Mouse (Mus musculus): Measurements from ENCODE around the gene Ide. TPM values are rescaled to one million over a fixed set of nuclear protein-coding genes. Genes with fewer than 3 reads are reported as not detected.

Ide gene
- polyA plus RNA-seq, 1 experiment from 2014 or later, result 27.2 TPM

GRCm38 (mm10) chr19:37362545-37362944 is 24.9 kb upstream of the Ide start:
- Histone ChIP-seq H3K9ac (replicated peaks) (no peak overlapping the region), H3K9me3 (no peaks in the 10 kb centered on the region), H3K27ac (replicated peaks) (peak overlapping the region; percentile 52; the same call in 1 of the 2 replicates), H3K4me2 (replicated peaks) (no peak overlapping the region), H3K27me3 (no peaks in the 10 kb centered on the region), H3K4me3 (no peak overlapping the region), H3K4me1 (peaks cover 3% of the 10 kb centered on the region; the same call in 1 of the 2 replicates), H3K36me3 (no peaks in the 10 kb centered on the region)
- ATAC-seq (replicated peaks), result peak; percentile 61; the same call in 1 of the 2 replicates
- 48% methylated on average over 5 of the region's 5 CpGs for WGBS

DNA sequence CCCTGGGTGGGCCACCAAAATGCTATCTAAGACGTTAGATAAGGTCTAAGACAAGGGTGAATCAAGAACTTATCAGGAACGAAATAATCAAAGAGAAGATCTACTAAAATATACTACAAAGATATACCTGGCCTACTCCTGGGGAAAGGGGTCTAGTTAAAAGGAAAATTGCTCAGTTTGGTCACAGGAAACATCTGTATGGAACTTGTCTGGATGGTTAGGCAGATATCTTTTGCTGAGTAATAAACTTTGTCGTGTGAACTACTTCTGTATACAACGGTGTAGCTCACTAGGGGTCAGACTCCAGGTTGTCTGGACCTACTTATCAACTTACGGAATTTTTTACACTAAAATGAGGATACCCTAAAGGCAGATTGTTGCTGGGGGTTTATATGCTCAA is 22.4 kb upstream of the Ide start:
- 77% methylated on average over 5 of the region's 5 CpGs for WGBS
- H3K9ac ChIP-seq (replicated peaks), result no peak overlapping the region

GRCm38 (mm10) chr19:37353331-37353730 is 15.7 kb upstream of the Ide start:
- 95% methylated on average over 6 of the region's 6 CpGs for WGBS
- no peak overlapping the region for H3K4me3 ChIP-seq
- no peak for ATAC-seq (replicated peaks)
- H3K9ac ChIP-seq (replicated peaks), result no peak overlapping the region
- H3K4me1 ChIP-seq, result no peaks in the 10 kb centered on the region
- no peak overlapping the region for H3K4me2 ChIP-seq (replicated peaks)
- H3K36me3 ChIP-seq, result peaks cover 9% of the 10 kb centered on the region; the same call in 1 of the 2 replicates
- no peaks in the 10 kb centered on the region for H3K27me3 ChIP-seq
- no peak overlapping the region for H3K27ac ChIP-seq (replicated peaks)
- H3K9me3 ChIP-seq, result no peaks in the 10 kb centered on the region

More for the DNA sequence above, 22.4 kb upstream of the Ide start:
- H3K27ac ChIP-seq (replicated peaks), result no peak overlapping the region
- H3K27me3 ChIP-seq, result no peaks in the 10 kb centered on the region
- no peaks in the 10 kb centered on the region for H3K9me3 ChIP-seq
- H3K4me2 ChIP-seq (replicated peaks), result no peak overlapping the region
- ATAC-seq (replicated peaks), result no peak
- H3K4me3 ChIP-seq, result no peak overlapping the region
- H3K4me1 ChIP-seq, result peaks cover 3% of the 10 kb centered on the region; the same call in 1 of the 2 replicates
- H3K36me3 ChIP-seq, result no peaks in the 10 kb centered on the region

- 90% methylated on average over 3 of the region's 3 CpGs for WGBS
- H3K4me1 ChIP-seq, result no peaks in the 10 kb centered on the region
- no peak overlapping the region for H3K4me3 ChIP-seq
- H3K27ac ChIP-seq (replicated peaks), result no peak overlapping the region
- H3K27me3 ChIP-seq, result no peaks in the 10 kb centered on the region
- no peak overlapping the region for H3K4me2 ChIP-seq (replicated peaks)
- H3K9me3 ChIP-seq, result no peaks in the 10 kb centered on the region
- no peak overlapping the region for H3K9ac ChIP-seq (replicated peaks)
- peaks cover 9% of the 10 kb centered on the region; the same call in 1 of the 2 replicates for H3K36me3 ChIP-seq
- no peak for ATAC-seq (replicated peaks)
Measured at GRCm38 (mm10) chr19:37352756-37353155, 15.1 kb upstream of the Ide start.

GRCm38 (mm10) chr19:37348952-37349351 is 11.3 kb upstream of the Ide start:
- no peaks in the 10 kb centered on the region for H3K27me3 ChIP-seq
- H3K4me1 ChIP-seq, result no peaks in the 10 kb centered on the region
- no peak for ATAC-seq (replicated peaks)
- no peak overlapping the region for H3K27ac ChIP-seq (replicated peaks)
- H3K9me3 ChIP-seq, result no peaks in the 10 kb centered on the region
- H3K9ac ChIP-seq (replicated peaks), result no peak overlapping the region
- no peak overlapping the region for H3K4me2 ChIP-seq (replicated peaks)
- peaks cover 9% of the 10 kb centered on the region; the same call in 1 of the 2 replicates for H3K36me3 ChIP-seq
- H3K4me3 ChIP-seq, result no peak overlapping the region

- Histone ChIP-seq H3K9me3 (no peaks in the 10 kb centered on the region), H3K36me3 (peaks cover 9% of the 10 kb centered on the region; the same call in 1 of the 2 replicates), H3K4me3 (no peak overlapping the region), H3K4me2 (replicated peaks) (no peak overlapping the region), H3K9ac (replicated peaks) (no peak overlapping the region), H3K4me1 (no peaks in the 10 kb centered on the region), H3K27ac (replicated peaks) (no peak overlapping the region), H3K27me3 (no peaks in the 10 kb centered on the region)
- ATAC-seq (replicated peaks), result no peak
- WGBS, result 76% methylated on average over 10 of the region's 10 CpGs
Measured at GRCm38 (mm10) chr19:37348331-37348730, 10.7 kb upstream of the Ide start.

DNA sequence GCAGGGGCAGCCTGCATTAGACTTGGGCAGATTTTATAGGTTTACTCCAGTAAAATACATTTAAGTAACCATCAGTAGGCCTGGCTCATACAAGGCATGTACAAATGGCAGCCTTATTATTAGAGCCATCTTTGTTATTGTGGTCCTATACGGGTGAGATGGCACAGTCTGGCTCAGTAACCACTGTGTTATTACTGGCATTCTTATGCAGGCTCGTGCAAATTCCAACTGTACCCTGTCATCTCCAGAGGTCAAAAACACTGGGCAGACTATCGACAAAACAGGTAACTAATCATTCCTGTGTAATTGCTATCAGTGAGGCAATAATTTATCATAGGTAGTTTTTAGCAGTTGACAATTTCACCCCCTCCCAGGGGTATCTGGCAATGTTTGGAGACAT is 8.6 kb upstream of the Ide start:
- no peak overlapping the region for H3K27ac ChIP-seq (replicated peaks)
- no peak overlapping the region for H3K4me3 ChIP-seq
- no peak for ATAC-seq (replicated peaks)
- 77% methylated on average over 3 of the region's 3 CpGs for WGBS
- H3K9ac ChIP-seq (replicated peaks), result no peak overlapping the region
- H3K9me3 ChIP-seq, result no peaks in the 10 kb centered on the region
- no peaks in the 10 kb centered on the region for H3K4me1 ChIP-seq
- H3K27me3 ChIP-seq, result no peaks in the 10 kb centered on the region
- no peak overlapping the region for H3K4me2 ChIP-seq (replicated peaks)
- no peaks in the 10 kb centered on the region for H3K36me3 ChIP-seq

- WGBS, result 84% methylated on average over 5 of the region's 5 CpGs
- ATAC-seq (replicated peaks), result no peak
- Histone ChIP-seq H3K36me3 (no peaks in the 10 kb centered on the region), H3K4me2 (replicated peaks) (no peak overlapping the region), H3K27me3 (no peaks in the 10 kb centered on the region), H3K27ac (replicated peaks) (no peak overlapping the region), H3K4me3 (no peak overlapping the region), H3K9ac (replicated peaks) (no peak overlapping the region), H3K4me1 (no peaks in the 10 kb centered on the region), H3K9me3 (no peaks in the 10 kb centered on the region)
Measured at GRCm38 (mm10) chr19:37343899-37344298, 6.2 kb upstream of the Ide start.

DNA sequence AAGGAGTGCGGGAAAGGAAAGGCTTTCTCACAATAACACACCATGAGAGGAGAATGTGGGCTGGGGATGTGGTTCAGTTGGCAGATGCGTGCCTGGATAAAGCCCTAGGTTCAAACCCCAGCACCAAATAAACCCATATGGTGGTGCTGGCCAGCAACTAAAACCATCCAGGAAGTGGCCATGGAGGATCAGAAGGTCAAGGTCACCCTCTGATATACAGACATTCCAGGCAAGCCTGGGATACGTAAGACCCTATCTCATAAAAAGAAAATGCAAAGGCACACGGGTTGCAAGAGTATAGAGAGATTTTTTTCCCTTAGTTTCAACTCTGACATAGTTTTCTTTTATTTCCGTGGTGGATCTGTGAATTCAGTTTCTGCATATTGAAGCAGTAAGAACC is 3.3 kb upstream of the Ide start:
- Histone ChIP-seq H3K9ac (replicated peaks) (no peak overlapping the region), H3K36me3 (no peaks in the 10 kb centered on the region), H3K9me3 (no peaks in the 10 kb centered on the region), H3K4me3 (no peak overlapping the region), H3K4me1 (no peaks in the 10 kb centered on the region), H3K27ac (replicated peaks) (no peak overlapping the region), H3K27me3 (no peaks in the 10 kb centered on the region), H3K4me2 (replicated peaks) (no peak overlapping the region)
- WGBS, result 86% methylated on average over 5 of the region's 5 CpGs
- no peak for ATAC-seq (replicated peaks)

GRCm38 (mm10) chr19:37340495-37340894 is 2.8 kb upstream of the Ide start:
- H3K9ac ChIP-seq (replicated peaks), result no peak overlapping the region
- 66% methylated on average over 5 of the region's 5 CpGs for WGBS
- H3K27me3 ChIP-seq, result no peaks in the 10 kb centered on the region
- H3K36me3 ChIP-seq, result no peaks in the 10 kb centered on the region
- no peak overlapping the region for H3K4me3 ChIP-seq
- H3K4me2 ChIP-seq (replicated peaks), result no peak overlapping the region
- no peaks in the 10 kb centered on the region for H3K4me1 ChIP-seq
- no peaks in the 10 kb centered on the region for H3K9me3 ChIP-seq
- no peak for ATAC-seq (replicated peaks)
- H3K27ac ChIP-seq (replicated peaks), result no peak overlapping the region

- no peaks in the 10 kb centered on the region for H3K27me3 ChIP-seq
- H3K9ac ChIP-seq (replicated peaks), result no peak overlapping the region
- no peak for ATAC-seq (replicated peaks)
- no peak overlapping the region for H3K27ac ChIP-seq (replicated peaks)
- no peaks in the 10 kb centered on the region for H3K36me3 ChIP-seq
- WGBS, result 86% methylated on average over 1 of the region's 1 CpGs
- H3K4me3 ChIP-seq, result no peak overlapping the region
- no peaks in the 10 kb centered on the region for H3K9me3 ChIP-seq
- H3K4me1 ChIP-seq, result no peaks in the 10 kb centered on the region
- no peak overlapping the region for H3K4me2 ChIP-seq (replicated peaks)
Measured at GRCm38 (mm10) chr19:37335392-37335791, 2.3 kb downstream of the Ide start.

DNA sequence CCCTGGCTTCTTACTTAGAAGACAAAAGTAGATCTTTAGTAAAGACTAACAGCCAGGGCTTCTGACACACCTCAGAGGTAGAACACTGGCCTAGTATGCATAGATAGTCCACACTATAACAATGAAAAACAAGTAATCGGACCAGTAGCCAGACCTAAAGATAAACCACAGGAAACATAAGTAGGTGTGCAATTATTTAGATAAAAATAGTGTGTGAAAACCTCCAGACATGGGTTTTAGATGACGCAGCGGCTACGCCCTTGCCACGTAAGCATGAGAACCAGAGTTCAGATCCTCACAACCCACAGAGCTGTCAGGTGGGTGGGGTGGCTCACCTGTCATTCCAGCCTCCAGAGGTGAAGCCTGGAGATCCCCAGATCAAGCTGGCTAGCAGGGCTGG is 4.3 kb downstream of the Ide start:
- H3K4me1 ChIP-seq, result no peaks in the 10 kb centered on the region
- no peak for ATAC-seq (replicated peaks)

DNA sequence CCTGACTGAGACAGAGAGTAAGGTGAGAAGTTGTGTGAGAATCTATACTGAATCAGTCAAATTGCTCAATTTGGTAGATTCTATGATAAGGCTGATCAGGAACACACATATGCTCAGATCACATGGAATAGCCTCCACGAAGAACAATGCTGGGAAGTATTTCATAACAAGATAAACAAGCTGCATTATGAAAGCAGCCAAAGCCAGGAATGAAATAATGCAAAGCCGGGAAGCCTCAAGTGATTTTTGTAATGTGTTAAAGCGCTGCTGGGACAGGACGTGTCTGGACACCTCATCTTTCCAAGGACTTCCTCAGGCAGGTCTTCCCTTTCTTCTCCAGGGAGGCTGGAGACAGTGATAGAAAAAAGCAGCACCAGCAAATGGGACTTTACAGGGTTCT is 4.9 kb downstream of the Ide start:
- H3K4me1 ChIP-seq, result no peaks in the 10 kb centered on the region
- no peaks in the 10 kb centered on the region for H3K27me3 ChIP-seq
- 0 out of 2 replicates have a peak, but pooled peaks cover 8% of the 10 kb centered on the region for H3K36me3 ChIP-seq
- no peak overlapping the region for H3K4me3 ChIP-seq
- H3K9me3 ChIP-seq, result no peaks in the 10 kb centered on the region
- no peak overlapping the region for H3K27ac ChIP-seq (replicated peaks)
- WGBS, result 92% methylated on average over 4 of the region's 4 CpGs
- no peak for ATAC-seq (replicated peaks)
- H3K4me2 ChIP-seq (replicated peaks), result no peak overlapping the region
- no peak overlapping the region for H3K9ac ChIP-seq (replicated peaks)

More for the DNA sequence above, 4.3 kb downstream of the Ide start:
- 96% methylated on average over 5 of the region's 5 CpGs for WGBS
- H3K4me3 ChIP-seq, result no peak overlapping the region
- H3K27me3 ChIP-seq, result no peaks in the 10 kb centered on the region
- H3K4me2 ChIP-seq (replicated peaks), result no peak overlapping the region
- H3K9me3 ChIP-seq, result no peaks in the 10 kb centered on the region
- H3K9ac ChIP-seq (replicated peaks), result no peak overlapping the region
- H3K36me3 ChIP-seq, result 0 out of 2 replicates have a peak, but pooled peaks cover 5% of the 10 kb centered on the region
- H3K27ac ChIP-seq (replicated peaks), result no peak overlapping the region

Measured in forebrain, embryonic 15.5 days (tissue).